Comparison of ENCODE assay signal across 24 mouse cellular contexts in genomic region chr8:110843207-110843606, GRCm38 (mm10). TPM values are rescaled to one million over a fixed set of nuclear protein-coding genes. Genes with fewer than 3 reads are reported as not detected.
"Had no signal": no experiment of that assay in that cellular context is flagged by ENCODE, and none has a peak within 500 bp of the region (broad histone marks: within the 10 kb centered on the region; RNA-seq: fewer than 3 reads in every experiment).

No protein-coding gene starts in this region.

- H3K4me3 ChIP-seq: liver, embryonic 15.5 days; lung, embryonic 15.5 days; midbrain, embryonic 13.5 days; midbrain, embryonic 15.5 days; neural tube, embryonic 13.5 days; neural tube, embryonic 15.5 days had no signal

- ATAC-seq: liver, postnatal 0 days; lung, postnatal 0 days; midbrain, embryonic 13.5 days; midbrain, embryonic 15.5 days had no signal

- H3K27me3 ChIP-seq: liver, embryonic 15.5 days; lung, embryonic 15.5 days; midbrain, embryonic 13.5 days; midbrain, embryonic 15.5 days; neural tube, embryonic 13.5 days; neural tube, embryonic 15.5 days had no signal

- H3K4me2 ChIP-seq: liver, embryonic 15.5 days; lung, embryonic 15.5 days; midbrain, embryonic 11.5 days; midbrain, embryonic 13.5 days; midbrain, embryonic 15.5 days; neural tube, embryonic 13.5 days; neural tube, embryonic 15.5 days had no signal

- H3K9ac ChIP-seq: liver, embryonic 15.5 days; liver, postnatal 0 days; lung, embryonic 15.5 days; midbrain, embryonic 13.5 days; midbrain, embryonic 15.5 days; neural tube, embryonic 13.5 days; neural tube, embryonic 15.5 days had no signal

- H3K9me3 ChIP-seq: liver, embryonic 15.5 days; lung, embryonic 15.5 days; midbrain, embryonic 13.5 days; midbrain, embryonic 15.5 days; neural tube, embryonic 13.5 days; neural tube, embryonic 15.5 days had no signal

- H3K27ac ChIP-seq: liver, embryonic 15.5 days; lung, embryonic 15.5 days; macrophage; midbrain, embryonic 13.5 days; midbrain, embryonic 15.5 days; neural tube, embryonic 13.5 days; neural tube, embryonic 15.5 days had no signal

- DNase-seq: liver, postnatal 0 days; lung, adult 2 months; lung, postnatal 14 days; lung, postnatal 36 days; retina, postnatal 1 day; right cerebral cortex, adult 18-20 months; right cerebral cortex, postnatal 25 days; right cerebral cortex, postnatal 4 days; spleen, adult 18-20 months; thymus, adult 2 months; thymus, postnatal 25 days; thymus, postnatal 4 days had no signal

RNA-seq across cellular contexts. Expression of gene Il34, which starts 37.5 kb away (rescaled TPM):
- total RNA-seq: megakaryocyte progenitor cell, adult 5-6 weeks; monocyte, adult 5-6 weeks had no signal
- polyA plus RNA-seq: macrophage; neural tube, embryonic 11.5 days had no signal
